Mouse (Mus musculus) cerebral cortex, adult 2 months (tissue): ENCODE measurements around the gene Mettl27.

Experiments used
- WGBS: fragments of 180-500 bp; shearing (Covaris S2); methylation state at CpG from one replicate; pipeline ENCODE4 v1.1.7; 2018; 5-methylcytosine and 5-hydroxymethylcytosine counted together

Gene Mettl27

DNA sequence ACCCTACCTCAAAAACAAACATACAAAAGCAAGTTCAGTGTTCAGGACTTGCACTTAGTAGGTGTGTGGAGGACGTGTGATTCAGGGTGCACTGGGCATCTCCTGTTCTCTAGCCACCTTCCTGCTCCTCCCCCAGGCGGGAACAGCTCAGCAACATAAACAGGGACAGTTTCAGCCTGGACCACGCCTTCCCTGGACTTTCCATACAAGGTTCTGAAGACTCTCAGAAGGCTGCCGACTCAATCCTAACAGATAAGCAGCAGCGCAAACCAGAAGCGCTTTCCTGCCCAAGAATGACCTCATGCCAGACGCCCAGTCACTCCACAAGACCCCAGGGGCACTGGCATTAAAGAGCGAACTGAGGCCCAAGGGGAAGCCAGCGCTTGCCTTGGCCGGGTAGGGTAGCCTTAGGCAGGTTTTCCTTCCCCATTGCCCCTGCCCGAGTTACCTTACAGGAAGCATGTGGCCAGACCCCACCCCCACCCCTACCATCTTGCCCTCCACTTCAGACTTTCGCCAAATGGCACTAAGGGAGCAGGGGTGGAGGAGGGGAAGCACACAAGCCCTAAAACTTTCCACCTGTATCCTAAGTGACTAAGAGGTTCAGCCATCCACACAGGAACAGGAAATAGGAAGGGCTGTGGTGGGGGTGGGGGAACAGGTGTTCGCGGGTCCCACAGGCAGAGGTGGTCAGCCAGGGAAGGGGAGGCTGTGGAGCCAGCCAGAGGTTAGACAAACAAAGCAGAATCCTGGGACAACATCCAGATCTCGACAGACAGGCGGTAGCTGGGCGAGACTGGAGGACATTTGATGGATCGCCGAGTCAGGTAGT lies 19.1 kb downstream of the Mettl27 start:
- WGBS = 51% methylated on average over 19 of the region's 19 CpGs

DNA sequence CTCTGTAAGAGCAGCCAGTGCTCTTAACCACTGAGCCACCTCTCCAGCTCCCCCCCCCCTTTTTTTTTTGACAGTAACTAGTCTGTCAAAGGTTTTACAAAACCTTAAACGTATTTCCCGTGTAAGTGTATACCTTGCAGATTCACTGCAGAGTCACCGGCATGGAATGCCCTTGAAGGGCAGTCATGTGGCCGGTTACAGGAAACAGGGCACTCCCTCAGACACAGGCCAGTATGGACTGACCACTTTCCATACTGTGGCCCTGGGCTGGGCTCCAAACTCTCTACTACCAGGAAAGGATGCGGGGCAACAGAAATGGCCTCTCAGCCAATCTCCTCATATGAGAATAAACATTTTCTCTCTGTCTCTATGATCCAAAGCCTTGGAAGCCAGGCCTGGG lies 23.3 kb downstream of the Mettl27 start:
- WGBS = 80% methylated on average over 5 of the region's 5 CpGs

DNA sequence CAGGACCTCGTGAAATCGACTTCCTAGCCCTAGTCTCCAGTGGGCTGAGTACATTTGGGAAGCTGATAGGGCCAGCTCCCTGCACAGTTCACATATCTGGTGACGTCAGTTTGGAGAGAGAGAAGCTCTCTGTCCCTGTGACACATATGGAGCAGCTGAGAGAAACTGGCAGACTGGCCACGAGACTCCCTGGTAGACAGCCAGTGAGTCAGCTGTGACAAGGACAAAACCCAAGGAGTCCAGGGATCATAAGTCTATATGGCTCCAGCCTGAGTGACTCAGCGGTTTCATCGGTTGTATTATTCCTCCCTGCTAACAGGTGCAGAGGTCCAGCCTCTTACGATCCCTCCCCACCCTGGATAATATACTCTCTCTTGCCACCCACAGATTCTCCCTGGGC lies 26.9 kb downstream of the Mettl27 start:
- WGBS = 57% methylated on average over 7 of the region's 7 CpGs

DNA sequence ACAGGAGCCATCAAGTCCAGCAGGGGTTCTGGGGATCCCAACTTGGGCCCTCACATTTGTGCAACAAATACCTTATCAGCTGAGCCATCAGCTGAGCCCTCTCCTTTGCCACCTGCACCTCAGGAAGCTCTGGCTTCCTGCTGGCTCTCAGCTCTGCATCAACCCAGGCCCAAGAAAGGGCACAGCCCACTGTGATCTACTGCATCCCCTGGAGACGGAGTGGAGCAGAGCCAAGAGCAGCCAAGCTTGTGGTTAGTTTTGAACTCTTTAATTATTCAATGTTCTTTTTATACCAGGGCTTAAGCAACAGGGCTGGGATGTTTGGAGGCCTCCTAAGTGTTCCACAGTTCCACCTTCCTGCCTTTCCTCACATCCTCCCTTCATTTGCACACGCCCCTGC lies 28.3 kb downstream of the Mettl27 start:
- WGBS = 51% methylated on average over 2 of the region's 2 CpGs

DNA sequence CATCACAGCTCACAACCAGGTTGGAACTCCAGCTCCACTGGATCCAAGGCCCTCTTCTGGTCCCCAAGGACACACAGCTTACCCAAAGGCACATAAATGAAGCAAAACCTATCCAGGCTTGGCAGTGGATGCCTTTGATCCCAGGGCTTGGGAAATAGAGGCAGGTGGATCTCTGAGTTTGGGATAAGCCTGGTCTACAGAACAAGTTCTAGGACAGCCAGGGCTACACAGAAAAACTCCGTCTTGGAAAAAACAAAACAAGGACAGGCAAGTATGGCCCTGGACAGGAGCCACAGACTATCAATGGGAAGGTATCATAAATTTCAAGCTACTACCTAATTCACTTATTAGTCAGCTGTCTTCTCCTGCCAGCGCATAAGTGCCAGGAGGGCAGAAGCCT lies 29.4 kb downstream of the Mettl27 start:
- 97% methylated on average over 2 of the region's 2 CpGs for WGBS

DNA sequence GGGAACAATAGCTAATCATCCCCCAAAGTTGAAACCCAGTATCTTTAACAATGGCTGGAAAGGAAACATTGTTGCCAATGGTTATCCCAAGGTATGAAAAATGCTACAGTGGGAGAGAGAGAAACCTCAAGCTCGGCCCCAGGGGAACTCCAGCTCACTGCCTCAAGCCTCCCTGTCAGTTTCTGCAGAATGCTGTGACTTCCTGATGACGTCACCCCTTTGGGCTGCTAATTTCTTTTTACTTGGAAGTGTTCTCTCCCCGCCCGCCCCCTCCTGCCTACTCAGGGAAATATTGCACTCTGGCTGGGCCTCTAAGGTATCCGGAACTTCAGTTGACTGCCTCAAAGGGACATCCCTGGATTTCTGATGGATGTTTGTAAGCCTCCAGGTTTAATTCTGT lies 31.4 kb downstream of the Mettl27 start:
- WGBS = 39% methylated on average over 5 of the region's 5 CpGs

DNA sequence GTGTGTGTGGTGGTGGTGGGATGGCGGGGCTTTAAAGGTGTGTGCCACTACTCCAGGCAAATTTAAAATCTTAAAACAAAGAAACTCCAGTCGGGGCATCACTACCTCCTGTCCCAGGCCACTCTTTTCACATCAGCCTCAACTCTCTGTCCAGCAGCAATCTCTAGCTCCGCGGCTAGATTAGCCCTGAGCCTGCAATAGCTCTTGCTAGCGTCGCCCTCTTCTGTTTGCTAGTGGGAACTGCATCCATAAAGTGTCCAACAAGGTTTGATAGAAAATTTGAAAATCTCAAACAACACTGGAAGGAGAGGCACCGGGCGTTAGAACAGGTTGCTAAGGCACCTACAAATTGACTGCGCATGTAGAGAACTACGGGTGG lies 33.3 kb downstream of the Mettl27 start:
- 8% methylated on average over 10 of the region's 10 CpGs for WGBS

DNA sequence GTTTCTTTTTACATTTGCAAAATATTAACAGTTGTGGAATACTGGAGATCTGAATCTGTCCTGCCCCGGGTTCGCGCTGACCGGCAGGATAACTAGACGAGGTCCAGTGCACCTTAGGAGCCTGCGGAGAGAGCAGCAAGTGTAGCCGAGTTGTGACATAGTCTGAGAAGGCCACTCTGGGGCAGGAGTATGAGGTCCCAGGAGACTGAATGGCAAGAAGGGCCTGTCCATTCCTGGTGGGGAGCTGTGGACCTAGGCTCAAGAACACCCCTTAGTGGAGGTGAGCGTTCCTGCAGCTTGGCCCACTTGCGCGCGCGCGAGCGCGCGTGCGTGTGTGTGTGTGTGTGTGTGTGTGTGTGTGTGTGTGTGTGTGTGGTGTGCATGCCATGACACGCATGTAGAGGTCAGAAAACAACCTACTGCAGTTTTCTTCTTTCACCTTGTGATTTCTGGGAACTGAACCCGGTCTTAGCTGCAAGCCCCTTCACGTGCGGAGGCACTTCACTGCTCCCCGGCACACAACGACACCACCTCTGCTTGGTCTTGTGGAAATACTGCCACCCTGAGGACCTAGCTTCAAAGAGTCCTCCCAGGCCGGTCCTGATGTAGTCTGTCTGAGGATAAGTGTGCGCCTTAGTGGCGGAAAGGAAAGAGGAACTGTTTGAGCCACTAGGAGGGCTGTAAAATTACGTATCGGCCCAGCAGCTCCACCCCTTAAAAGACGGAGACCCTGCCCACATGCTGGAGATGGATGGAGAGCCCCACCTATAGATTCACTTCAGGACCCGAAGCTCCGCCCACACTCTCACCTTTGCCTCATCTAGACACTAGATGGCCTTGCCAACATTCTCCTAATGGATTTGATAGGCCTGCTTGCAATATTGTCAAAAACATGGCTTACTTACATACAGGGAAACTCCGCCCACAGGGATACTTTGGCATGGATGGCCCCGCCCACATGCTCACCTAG lies 34.0 kb downstream of the Mettl27 start:
- 9% methylated on average over 33 of the region's 33 CpGs for WGBS

DNA sequence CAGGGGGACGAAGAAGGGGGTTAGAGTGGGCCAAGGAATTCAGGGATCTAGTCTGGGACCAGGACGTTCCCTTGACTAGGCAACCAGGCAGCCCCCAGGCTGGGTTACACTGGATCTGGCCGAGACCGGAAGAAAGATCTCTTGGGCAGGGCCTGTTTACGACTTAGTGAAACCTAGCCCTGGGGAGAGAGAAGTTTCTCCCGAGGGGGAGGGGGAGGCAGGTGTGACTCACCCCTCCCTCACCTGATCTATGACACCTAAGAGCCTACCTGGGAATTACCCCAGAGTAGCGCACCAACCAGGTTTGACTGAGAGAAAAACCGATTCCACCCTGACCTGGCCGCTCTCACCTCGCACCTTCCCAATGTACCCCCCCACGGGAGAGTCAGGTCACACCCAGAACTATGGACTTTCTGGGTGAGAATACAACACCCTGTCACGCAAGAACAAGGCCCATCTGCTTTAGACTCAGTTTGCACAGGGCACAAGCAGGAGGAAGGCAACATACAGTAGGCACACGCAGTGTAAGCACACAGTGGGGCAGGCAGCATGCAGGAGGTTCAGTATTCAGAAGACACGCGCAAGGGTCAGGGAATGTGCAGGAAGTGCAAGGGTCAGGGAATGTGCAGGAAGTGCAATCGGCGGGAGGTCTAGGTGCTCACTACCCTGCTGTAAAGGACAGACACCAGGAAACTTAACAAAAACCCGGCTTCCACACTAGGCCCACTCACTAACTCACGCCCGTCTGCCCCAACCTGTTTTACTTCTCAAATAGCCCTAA lies 35.2 kb downstream of the Mettl27 start:
- WGBS = 84% methylated on average over 20 of the region's 20 CpGs

DNA sequence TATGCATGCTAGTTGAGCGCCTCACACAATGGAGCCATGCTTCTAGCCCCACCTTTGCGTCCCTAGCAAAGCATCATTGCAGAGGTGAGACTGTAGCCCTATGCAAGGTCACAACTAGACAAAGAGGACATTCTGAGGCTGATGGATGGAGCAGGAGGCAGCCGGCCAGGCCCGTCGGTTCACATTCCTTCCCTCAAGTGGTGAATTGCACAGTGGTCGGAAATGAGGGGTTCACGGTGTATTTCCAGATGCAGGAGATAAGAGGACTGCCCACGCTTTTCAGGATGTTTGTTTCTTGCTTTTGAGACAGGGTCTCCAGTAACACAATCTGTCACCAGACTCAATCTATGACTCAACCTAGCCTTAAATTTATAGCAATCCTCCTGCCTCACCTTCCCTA lies 38.5 kb downstream of the Mettl27 start:
- 86% methylated on average over 8 of the region's 8 CpGs for WGBS

DNA sequence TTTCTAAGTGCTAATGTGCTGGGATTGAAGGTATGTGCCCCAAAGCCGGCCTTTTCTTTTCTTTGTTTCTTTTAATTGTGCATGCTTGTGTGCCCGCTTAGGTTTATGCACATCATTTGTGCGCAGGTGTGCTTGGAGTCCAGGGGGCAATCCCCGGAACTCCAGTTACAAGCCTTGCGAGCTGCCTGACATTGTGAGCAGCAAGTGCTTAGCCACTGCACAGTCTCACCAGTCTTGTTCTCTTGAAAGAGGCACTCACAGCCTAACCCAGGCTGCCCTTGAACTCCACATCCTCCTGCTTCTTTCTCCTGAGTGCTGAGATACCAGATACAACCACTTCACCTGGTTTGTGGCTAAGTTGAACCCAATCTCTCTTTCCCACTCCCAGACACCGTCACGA lies 41.4 kb downstream of the Mettl27 start:
- WGBS = 93% methylated on average over 7 of the region's 7 CpGs

DNA sequence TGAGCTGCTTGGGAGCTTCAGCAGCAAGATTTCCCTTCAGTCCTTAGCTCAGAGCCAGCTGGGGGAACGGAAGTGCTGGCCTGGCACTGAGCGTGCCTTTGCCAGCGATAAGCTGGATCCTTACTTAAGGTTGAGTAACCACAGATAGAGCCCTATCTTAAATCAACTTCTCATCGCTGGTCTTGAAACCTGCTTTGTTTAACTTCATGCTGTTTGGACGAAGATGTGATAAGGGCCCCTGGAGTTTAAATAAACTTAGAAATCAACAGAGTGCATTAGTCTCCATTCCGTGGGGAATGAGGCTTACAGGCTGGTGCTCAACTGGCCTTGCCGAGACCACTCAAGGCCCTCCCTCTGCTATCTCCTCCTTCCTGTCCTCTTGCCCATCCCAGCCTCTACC lies 42.1 kb downstream of the Mettl27 start:
- WGBS = 68% methylated on average over 7 of the region's 7 CpGs

DNA sequence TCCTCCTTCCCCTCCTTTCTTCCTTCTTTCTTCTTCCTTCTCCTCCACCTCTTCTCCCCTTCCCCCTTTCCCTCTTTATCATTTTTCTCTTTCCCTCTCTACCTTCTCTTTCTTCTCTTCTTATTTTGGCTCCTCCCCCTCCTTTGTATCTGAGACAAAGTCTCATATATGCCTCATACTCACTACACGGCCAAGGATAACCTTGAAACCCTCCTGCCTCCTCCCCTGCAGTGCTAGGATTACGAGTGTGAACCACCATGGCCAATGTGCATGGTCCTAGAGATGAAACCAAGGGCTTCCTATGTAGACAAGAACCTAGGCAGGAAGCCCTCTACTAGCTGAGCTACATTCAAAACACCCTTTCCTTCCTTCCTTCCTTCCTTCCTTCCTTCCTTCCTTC lies 42.8 kb downstream of the Mettl27 start:
- 73% methylated on average over 2 of the region's 2 CpGs for WGBS

DNA sequence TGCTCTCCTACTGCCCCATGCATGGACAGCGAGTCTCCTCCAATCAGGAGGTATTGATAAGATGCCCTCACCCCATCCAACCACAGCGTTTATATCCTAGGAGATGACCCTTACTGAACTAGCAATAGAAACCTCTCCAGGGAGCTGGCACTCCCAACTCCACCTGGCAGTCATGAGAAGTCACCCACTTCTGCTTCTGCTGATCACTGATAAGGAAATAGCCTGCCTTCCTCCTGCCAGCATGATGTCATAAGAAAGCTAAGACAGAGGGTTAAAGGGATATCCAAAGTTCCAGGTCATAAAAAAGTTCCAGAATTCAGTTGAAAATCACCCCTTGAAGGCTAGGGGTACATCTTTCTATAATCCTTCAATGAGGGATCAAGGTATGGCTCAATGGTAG lies 44.0 kb downstream of the Mettl27 start:
- 90% methylated on average over 2 of the region's 2 CpGs for WGBS

DNA sequence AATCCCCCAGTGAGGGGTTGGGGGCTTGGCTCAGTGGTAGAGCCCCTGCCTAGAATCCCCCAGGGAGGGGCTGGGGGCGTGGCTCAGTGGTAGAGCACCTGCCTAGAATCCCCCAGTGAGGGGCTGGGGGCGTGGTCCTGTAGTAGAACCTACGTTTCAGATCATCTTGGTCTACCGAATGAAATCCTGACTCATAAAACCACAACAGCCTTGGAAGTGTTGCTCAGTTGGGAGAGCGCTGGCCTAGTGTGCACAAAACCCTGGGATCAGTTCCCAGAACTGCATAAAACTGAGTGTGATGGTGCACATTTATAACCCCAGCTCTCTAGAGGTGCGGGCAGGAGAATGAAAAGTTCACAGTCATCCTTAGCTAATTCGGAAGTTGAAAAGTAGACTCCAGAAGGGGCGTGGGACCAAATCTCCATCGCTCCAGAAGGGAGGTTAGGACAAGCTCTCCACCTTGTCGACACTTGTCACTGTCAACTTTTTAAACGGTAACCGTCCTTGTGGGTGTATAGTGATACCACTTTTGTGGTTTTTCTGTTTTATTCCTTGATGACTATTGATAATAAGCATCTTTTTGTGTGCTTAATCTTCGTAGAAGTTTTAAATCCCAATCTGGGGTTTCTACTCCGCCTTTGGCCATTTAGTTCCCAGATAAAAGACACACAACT lies 44.5 kb downstream of the Mettl27 start:
- 82% methylated on average over 14 of the region's 14 CpGs for WGBS

DNA sequence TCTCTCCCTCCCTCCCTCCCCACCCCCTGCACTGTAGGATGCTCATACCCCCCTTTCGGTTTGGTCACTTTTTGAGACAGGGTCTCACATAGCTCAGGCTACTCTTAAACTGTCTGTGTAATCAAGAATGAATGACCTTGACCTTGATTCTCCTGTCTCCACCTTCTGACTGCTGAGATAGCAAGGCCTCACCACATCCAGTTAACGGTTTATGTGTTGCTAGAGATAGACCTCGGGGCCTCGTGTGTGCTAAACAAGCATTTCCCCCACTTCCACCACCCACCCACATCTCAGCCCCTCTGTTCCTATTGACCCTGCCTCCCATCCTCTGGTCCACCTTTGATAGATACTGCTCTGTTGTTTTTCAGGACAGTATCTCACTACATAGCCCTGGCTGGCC lies 45.7 kb downstream of the Mettl27 start:
- 88% methylated on average over 4 of the region's 4 CpGs for WGBS

DNA sequence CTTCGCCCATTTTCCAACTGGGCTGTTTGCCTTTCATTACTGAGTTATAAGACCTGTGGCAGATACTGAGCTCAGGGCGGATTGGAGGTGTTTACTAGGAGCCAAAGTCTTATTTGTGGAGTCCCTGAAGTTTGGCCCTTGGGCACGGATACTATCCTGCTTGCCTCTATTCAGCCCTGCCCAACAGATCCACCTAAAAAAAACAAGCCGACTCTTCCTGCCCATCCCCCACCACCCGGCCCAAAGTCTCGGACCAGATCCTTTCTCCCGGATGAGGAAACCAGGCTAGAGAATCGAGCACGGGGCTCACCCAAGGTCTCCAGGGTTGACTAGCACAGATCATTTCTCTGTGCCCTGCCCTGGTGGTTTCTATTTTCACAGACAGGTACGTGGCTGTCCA lies 49.0 kb downstream of the Mettl27 start:
- WGBS = 73% methylated on average over 10 of the region's 10 CpGs

DNA sequence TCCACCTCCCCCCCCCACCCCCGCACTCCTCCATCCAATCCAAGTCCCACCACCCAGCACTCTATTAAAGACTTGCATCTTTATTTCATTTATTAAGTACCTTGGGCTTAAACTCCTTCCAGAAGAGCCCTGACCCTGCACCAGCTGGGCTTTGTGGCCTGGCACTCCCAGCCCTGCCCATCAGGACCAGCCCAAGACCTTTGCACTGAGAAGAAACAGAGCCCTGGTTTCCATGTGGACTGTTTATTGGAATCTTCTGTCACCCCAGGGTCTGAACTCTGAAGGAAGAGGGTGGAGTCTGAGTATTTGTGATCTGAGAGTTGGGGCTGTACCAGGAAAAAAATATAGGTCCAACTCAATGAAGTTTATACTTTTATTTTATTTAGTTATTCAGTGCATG lies 50.9 kb downstream of the Mettl27 start:
- WGBS = 91% methylated on average over 1 of the region's 1 CpGs

DNA sequence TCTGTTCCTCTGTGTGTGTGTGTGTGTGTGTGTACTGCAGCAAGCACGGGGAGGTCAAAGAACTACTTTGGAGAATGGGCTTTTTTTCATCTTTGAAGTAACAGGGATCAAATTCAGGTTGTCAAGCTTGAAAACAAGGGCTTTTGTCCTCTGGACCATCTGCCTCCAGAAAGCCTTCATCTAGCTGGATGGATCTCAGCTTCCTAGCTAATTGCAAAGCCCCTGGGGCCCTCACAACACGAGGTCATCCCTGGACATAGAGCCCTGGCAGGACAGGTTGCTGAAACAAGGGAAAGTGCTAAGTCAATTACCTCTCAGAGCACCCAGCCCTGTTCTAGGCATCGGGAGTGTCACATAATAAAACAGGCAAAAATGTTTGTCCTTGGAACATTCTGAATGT lies 51.6 kb downstream of the Mettl27 start:
- WGBS = 50% methylated on average over 3 of the region's 3 CpGs

DNA sequence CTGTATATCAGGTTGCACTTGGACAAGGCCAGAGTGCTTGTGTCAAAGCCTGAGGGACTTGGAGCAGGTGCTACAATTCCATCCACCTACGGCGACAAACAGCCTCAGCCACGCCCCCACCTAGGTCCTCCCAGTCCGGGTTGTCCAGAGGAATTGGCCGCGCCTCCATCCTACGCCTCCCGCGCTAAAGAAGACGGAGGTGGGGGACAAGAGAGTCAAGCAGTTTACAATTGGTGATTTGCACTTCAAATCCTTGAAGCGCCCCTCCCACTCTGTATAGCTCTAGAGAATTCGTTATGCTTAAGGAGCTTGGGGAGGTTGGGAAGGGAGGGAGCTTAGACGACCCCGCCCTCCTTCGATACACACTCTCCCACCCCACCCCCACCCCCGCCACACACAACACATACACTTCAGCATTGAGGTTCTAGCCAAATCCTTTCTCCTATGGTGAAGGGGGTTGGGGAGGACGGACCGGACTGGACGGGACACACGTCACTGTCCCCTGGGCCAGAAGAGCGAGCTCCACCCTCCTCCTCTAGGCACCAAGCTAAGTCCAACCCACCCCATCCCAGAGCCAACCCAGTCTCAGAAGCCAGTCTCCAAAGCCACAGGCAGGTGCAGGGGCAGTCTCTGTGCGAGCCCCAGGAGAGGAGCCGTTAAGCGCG lies 53.6 kb downstream of the Mettl27 start, which contains the start of gene Cldn3:
Gene Cldn3 (plus strand): TSS at position 582 of the 665 bp plus-strand sequence.
- 1% methylated on average over 25 of the region's 25 CpGs for WGBS
